Mouse (Mus musculus): ENCODE data around the gene Gm9774. TPM values are rescaled to one million over a fixed set of nuclear protein-coding genes. Genes with fewer than 3 reads are reported as not detected.
A peak's percentile ranks its signal among the peaks of the same experiment; 100 is the strongest.

Gene Gm9774
- 1 to 10 TPM; 3.5 to 3.9 TPM for total RNA-seq (2021)

DNA sequence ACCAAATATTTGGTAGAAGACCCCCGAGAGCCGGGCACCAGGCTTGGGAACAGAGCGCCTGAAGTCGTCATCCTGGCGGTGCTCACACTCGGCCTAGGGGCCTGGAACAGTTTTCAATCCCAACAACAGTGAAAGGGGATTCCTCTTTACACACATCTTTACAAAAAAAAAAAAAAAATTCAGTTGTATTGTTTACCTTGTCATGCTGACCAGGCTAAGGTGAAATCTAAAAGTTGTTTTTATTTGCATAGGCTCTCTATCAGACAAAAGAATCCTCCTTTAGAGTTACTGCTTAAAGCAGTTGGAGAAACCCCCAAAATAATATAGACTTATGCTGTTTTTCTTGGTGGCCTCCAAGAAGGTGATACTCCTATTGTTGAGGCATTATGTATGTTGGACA lies at the start of gene Gm9774:
Gm9774 (minus strand) TSS at position 101 of the 400 bp plus-strand sequence.
- intact Hi-C loops (cut with DNase I) = no loop called here
- no peak for DNase-seq (ENCODE audit: low spot score in 2 of 2)

DNA sequence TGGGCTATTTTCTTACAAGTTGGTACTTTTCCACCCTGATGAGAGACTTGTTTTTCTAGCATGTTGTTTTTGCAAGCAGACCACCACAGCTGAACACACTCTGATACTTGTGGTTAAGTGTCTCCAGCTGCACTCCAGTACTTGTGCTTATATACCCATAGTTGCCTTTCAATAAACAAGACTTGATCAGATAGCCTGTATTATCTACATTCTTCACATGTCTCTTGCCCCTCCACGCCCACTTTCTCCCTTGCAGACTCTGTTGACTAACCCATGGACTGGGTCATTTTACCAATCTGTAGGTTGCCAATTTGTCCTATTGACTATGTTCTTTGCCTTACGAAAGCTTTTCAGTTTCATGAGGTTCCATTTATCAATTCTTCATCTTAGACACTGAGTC lies 40.9 kb upstream of the Gm9774 start:
- DNase-seq (ENCODE audit: low spot score in 2 of 2) = no peak
- intact Hi-C loops (cut with DNase I) = no loop called here

DNA sequence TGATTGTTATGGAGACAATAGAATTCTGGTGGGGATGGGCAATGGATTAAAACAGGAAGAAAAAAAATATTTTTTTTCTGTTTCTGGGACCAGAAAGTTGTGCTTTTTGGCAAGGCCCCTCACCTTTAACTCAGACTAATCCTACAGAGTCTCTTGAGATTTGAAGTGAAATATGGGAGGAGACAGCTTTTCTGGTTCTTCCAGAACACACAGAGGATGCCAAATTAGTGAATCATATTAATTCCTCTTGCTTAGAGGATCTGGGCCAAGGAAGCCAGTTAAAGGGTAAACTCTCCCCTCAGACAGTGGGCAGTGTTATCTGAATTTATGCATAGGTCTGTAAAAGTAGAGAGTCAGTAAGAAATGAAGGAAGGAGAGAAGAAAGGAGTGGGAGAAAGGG lies 38.2 kb upstream of the Gm9774 start:
- intact Hi-C loops (cut with DNase I) = no loop called here

DNA sequence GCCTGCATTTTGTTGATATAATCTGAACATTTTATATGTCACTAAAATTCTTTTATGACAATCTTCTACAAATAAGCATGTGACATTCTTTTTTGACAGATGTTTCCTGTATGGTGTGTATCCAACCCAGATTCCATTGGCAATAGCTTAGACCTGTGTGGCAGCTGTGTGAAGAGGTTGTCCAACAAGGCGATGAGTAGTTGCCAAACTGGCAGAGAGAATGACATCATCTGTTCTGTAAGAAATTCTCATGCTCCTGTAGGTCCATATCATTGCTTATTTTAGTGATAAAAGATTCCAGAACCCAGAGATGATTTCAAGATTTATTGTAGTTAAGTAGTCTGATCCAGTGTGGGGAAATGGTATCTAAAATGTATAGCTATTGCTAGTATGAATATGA lies 37.4 kb upstream of the Gm9774 start:
- no peak for DNase-seq (ENCODE audit: low spot score in 2 of 2)
- intact Hi-C loops (cut with DNase I) = no loop called here

More for the DNA sequence above, 38.2 kb upstream of the Gm9774 start:
- no peak for DNase-seq (ENCODE audit: low spot score in 2 of 2)

DNA sequence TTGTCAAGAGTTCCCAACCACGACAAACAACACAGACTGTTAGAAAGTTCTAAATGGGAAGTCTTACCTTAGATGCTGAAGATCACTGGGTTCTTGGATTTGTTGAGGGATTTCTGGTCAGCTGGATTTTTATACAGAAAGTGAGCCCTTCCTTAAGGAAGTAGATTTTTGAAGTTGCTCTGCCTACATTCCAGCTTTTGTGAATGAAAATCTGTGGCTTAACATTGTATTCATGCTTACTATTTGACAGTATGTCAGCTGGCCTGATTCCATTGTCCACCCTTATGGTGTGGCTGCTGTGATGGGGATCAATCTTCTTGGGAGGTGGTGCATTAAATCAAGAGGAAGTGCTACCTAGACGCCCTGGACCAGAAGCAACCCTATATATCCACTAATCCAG lies 29.4 kb upstream of the Gm9774 start, which contains the start of gene Sprr3:
Sprr3 (minus strand) TSS at position 101 of the 400 bp plus-strand sequence.
- intact Hi-C loops (cut with DNase I) = no loop called here

DNA sequence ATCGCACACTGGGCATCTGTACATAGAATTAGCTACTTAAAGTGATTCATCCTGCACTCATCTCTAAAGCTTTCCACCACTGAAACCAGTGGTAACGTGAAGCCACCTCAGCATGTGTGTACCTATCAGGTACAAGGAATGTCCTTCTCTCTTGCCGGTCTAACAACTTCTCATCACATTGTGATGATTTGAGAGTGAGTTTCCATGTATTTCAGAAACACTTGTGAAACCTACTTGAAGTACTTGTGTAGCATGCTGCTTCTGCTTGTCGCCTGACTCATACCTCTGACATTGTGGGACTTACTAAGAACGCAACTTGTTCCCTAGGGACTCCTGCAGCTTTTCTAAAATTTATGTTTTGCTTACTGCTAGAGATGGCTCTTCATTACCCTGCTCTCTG lies 25.9 kb upstream of the Gm9774 start:
- DNase-seq (ENCODE audit: low spot score in 2 of 2) = no peak
- intact Hi-C loops (cut with DNase I) = no loop called here

More for the DNA sequence above, 29.4 kb upstream of the Gm9774 start, which contains the start of gene Sprr3:
- DNase-seq (ENCODE audit: low spot score in 2 of 2) = no peak

DNA sequence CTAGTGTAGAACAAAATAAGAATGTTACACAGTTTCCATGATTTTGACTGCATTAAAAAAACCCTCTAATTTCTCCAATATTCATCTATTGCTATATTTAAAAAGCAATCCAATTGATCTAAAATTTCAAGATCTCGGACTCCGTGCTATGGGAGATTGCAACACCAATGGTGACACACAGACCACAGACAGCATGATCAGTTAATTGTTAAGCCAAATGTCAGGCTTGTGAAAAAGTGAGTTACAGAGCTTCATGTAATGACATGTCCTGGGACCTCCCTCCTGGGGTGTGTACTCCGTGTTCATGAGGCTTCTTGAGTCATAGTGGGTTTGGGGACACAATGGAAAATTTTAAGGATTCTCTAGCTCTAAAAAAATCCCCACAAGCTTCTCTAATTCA lies 11.0 kb upstream of the Gm9774 start:
- DNase-seq (ENCODE audit: low spot score in 2 of 2) = no peak
- intact Hi-C loops (cut with DNase I) = no loop called here

DNA sequence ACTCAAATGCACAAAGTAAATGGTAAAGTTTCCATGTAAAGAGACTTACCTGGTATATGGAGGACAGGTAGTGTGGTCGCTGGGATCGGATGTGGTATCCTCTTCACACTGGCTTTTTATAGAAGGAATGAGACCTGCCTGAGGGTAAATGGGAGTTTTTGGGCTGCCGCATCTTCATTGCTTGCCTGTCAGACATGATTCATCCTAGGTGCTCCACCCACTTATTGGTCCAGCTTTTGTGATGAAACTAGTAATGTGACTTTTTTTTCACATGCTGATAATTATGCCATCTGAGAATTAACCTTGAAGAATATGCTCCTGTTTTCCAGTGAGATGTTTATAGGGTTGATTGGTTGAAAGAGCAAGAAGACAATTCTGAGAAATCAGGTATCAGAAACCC lies 9.5 kb upstream of the Gm9774 start, which contains the start of gene Sprr1b:
Sprr1b (minus strand) TSS at position 101 of the 400 bp plus-strand sequence.
- no peak for DNase-seq (ENCODE audit: low spot score in 2 of 2)
- intact Hi-C loops (cut with DNase I) = no loop called here

DNA sequence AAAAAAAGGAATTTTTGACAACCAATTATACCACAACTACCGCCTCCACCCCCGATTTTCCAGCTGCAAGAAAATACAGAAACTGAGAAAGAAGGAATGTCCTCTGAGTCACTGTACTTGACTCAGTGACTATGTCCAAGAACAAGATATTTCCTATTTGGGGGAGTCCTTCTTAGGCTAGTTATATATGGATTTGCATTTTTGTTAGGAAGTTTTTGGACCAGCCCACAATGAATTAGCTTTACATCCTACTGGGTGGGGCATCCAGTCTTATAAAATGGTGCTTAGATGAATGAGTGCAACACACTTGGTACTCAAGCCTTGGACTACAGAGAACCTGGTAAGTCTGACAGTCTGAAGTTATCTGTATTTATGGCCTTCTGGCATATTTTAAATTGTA lies 3.1 kb upstream of the Gm9774 start, which contains the start of gene Sprr2k:
Sprr2k (plus strand) TSS at position 301 of the 400 bp plus-strand sequence.
- intact Hi-C loops (cut with DNase I) = no loop called here
- DNase-seq (ENCODE audit: low spot score in 2 of 2) = no peak

DNA sequence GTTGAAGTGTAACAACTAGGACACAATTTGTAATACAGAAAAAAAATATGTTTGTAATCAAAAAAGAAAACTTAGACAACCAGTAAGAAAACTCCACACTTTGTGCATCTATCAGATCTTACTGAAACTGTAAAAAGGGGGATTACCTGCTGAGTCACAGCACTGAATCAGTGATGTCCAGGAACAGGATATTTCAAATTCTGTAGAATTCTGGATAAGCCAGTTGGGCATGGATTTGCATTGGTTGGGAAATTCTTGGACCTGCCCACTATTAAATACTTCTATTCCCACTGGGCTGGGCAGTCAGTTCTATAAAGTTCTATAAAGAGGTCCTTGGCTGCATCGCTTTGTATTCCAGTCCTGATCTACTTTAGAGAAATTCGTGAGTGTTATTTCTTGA lies 11.4 kb downstream of the Gm9774 start, which contains the start of gene Sprr2j-ps:
Sprr2j-ps (plus strand) TSS at position 301 of the 400 bp plus-strand sequence.
- no peak for DNase-seq (ENCODE audit: low spot score in 2 of 2)
- intact Hi-C loops (cut with DNase I) = no loop called here

DNA sequence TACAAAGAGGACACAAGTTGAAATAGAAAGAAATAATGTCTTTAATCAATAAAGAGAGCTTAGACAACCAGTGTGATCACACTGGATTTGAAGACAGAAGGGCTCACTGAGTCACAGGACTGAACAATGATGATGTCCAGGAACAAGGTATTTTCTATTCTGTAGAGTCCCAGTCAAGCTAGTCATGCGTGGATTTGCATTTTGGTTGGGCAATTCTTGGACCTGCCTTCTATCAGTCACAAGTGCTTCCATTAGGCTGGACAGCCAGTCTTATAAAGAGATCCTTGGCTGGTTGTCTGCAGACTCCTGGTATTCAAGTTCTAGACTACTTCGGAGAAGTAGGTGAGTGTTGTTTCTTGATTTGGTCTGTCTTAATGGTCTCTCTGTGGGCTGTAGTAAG lies 21.5 kb downstream of the Gm9774 start, which contains the start of gene Sprr2i:
Sprr2i (plus strand) TSS at position 301 of the 400 bp plus-strand sequence.
- no peak for DNase-seq (ENCODE audit: low spot score in 2 of 2)
- intact Hi-C loops (cut with DNase I) = no loop called here

DNA sequence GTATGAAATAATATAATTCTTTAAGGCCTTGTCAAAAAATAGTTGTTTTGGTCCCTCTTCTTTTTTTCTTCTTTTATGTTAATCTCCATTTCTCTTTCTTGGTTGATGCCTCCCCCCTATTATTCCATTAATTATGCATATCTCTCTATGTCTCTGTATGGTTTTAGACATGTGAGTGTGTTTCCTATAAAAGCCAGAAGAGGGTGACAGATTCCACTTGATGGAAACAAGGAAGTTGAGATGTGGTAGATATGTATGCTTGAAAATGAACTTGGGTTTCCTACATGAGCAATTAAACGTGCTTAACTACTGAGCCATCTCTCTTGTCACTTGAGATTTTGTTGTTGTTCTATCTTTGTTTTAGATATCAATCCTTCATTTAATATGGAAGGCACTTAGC lies 34.9 kb downstream of the Gm9774 start:
- peak in 1 of 2 experiments; percentile 13 for DNase-seq (ENCODE audit: low spot score in 2 of 2)
- intact Hi-C loops (cut with DNase I) = loop anchor here (2.0 to 10.0 kb wide), 3 partner anchors 116 to 242 kb away; partner anchors contain the start of gene 2210017I01Rik

DNA sequence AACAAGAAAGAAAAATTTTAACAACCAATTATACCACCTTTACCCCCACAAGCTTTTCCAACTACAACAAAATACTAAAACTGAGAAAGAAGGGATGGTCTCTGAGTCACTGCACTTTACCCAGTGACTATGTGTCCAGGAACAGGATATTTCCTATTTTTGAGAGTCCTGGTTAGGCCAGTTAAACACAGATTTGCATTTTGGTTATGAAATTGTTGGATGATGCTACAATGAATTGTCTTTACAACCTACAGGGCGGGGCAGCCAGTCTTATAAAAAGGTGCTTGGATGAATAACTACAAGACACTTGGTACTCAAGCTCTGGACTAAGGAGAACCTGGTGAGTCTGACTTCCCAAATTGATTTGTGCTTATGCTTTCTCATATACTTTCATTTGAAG lies 43.8 kb downstream of the Gm9774 start, which contains the start of gene Sprr2h:
Sprr2h (plus strand) TSS at position 301 of the 400 bp plus-strand sequence.
- DNase-seq (ENCODE audit: low spot score in 2 of 2) = no peak
- intact Hi-C loops (cut with DNase I) = no loop called here

Other genes with a start within 250 kb of the Gm9774 start
- not detected for gene Sprr2a1, start 213.6 kb downstream of the Gm9774 start, total RNA-seq (2021)
- not detected for gene Sprr2a2, start 213.5 kb downstream of the Gm9774 start, total RNA-seq (2021)
- gene Sprr2a3, start 144.0 kb downstream of the Gm9774 start, total RNA-seq (2021) = not detected
- not detected for gene Sprr2b, start 112.8 kb downstream of the Gm9774 start, total RNA-seq (2021)
- not detected for gene Sprr2d, start 90.3 kb downstream of the Gm9774 start, total RNA-seq (2021)
- gene Sprr2e, start 77.3 kb downstream of the Gm9774 start, total RNA-seq (2021) = not detected
- not detected for gene Sprr2f, start 64.2 kb downstream of the Gm9774 start, total RNA-seq (2021)
- not detected for gene Sprr2h, start 43.7 kb downstream of the Gm9774 start, total RNA-seq (2021)
- gene Sprr2i, start 21.4 kb downstream of the Gm9774 start, total RNA-seq (2021) = not detected
- not detected for gene Sprr2j-ps, start 11.3 kb downstream of the Gm9774 start, total RNA-seq (2021)
- not detected for gene Sprr2k, start 3.2 kb upstream of the Gm9774 start, total RNA-seq (2021)
- gene Sprr1b, start 9.4 kb upstream of the Gm9774 start, total RNA-seq (2021) = not detected
- not detected for gene Sprr3, start 29.3 kb upstream of the Gm9774 start, total RNA-seq (2021)
- gene Sprr1a, start 56.5 kb upstream of the Gm9774 start, total RNA-seq (2021) = not detected
- gene Sprr4, start 71.1 kb upstream of the Gm9774 start, total RNA-seq (2021) = not detected
- gene 2310046K23Rik, start 105.1 kb upstream of the Gm9774 start, total RNA-seq (2021) = not detected
- not detected for gene Ivl, start 144.3 kb upstream of the Gm9774 start, total RNA-seq (2021)
- not detected for gene Smcp, start 159.6 kb upstream of the Gm9774 start, total RNA-seq (2021)
- gene 2210017I01Rik, start 178.1 kb upstream of the Gm9774 start, total RNA-seq (2021) = not detected
- gene Lce6a, start 192.2 kb upstream of the Gm9774 start, total RNA-seq (2021) = not detected
- gene Lce1a1, start 218.9 kb upstream of the Gm9774 start, total RNA-seq (2021) = not detected
- not detected for gene Lce1b, start 227.5 kb upstream of the Gm9774 start, total RNA-seq (2021)
- gene Lce1a2, start 240.9 kb upstream of the Gm9774 start, total RNA-seq (2021) = not detected
- gene Lce1c, start 249.8 kb upstream of the Gm9774 start, total RNA-seq (2021) = not detected

Data from left cerebral cortex, postnatal 25 days (tissue).